Mouse (Mus musculus): ENCODE measurements around the gene Ly86.

DNA sequence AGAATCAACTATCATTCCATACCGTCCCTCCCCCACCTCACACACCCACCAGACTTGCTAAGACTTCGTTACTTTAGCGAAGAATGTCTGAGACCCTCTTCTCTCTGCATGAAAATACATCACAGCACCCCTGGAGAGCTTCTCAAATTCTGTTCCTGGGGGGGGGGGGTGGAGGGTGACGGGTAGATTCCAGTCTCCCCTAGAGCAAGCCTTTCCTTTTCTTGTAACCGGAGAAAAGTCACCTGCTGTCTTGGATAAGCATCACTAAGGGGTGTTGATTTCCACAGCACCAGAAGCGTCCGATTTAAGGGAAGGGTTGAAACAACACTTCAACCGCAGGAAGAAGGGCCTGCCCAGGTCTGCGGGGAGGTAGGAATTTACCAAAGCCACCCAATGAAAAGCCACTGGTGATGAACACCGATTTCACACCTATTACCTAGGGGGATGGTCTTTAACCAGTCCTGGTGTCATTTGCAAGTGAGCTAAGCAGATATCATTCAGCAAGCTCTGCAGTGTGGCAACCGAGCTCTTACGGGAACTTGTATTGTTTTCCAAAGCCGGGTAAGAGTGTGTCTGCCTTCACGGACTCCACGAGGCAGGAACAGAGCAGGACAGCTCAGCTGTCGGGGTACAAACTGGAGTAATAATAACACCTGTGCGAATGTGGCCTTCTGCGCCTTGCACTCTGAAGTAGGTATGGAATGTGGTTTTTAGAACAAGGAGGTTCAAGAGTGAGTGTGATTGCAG is 91.4 kb downstream of the Ly86 start:
- no peak for TF ChIP-seq CTCF (IDR thresholded peaks at IDR 0.05; ENCODE audit: low read depth, low read length)
- TF ChIP-seq POLR2A (IDR thresholded peaks at IDR 0.05; ENCODE audit: extremely low read depth, insufficient read depth, low read length), result no peak
